Mouse (Mus musculus) testis, postnatal 10 days (tissue): ENCODE data around the gene Cars.

Experiments used
- DNase-seq: peaks from one replicate; pipeline ENCODE4 v3.0.0; 2021; ENCODE audit warnings: low spot score

Cars gene

DNA sequence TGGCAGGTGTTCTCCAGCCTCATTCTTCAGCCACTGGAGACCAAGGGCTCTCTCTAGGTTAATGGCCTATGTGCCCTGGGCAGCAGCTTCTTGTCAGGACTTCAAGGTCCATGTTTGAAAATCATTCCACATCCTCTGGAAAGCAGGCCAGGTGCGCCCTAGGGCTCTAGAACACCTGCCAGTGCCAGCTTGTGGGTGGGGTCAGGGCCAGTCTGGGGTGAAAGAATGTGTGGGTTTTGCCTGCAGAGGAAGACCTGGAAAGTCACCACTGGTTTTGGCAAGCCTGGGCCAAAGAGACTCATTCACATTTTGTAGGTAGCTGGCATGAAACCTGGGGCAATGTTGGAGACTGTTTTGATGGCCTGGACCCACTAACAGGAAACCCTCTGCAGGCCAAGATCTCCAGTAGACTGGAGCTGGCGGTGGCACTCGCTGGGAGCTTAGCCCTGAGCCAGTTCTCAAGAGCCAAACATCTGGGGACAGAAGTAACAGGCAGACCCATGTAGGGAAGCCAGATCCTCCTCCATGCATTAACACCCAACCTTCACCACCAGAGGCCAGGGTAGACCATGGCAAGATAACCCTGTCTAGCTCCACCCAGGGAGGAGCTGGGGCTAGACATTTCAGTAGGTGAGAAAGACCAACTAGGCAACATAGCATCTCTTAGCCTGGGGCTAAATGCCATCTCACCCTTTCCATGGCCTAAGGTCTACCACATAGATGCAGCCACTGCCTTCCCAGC is 89.1 kb downstream of the Cars start:
- DNase-seq = no peak

DNA sequence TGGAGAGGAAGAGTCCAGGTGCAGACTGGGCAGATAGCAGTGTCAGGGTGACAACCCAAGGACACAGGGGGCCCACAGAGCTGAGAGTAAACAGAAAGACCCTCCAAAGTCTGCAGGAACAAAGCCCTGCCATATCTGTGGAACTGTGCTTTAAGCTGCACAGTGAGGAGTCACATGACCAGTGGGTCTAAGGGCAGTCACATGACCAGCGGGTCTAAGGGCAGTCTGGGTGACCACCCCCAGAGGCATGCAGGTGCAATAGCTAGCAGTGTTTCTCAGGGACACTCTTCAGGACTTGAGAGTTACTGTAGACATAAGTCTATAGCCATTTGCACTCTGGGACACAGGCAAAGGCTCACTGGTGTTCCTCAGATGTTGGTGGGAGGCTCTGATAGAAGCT is 90.3 kb downstream of the Cars start:
- DNase-seq = no peak
